Mouse (Mus musculus) gastrocnemius, adult 18-20 months (tissue): Measurements from ENCODE around the gene Pxmp2. TPM values are rescaled to one million over a fixed set of nuclear protein-coding genes. Genes with fewer than 3 reads are reported as not detected.
A peak's percentile ranks its signal among the peaks of the same experiment; 100 is the strongest.

Experiments
- DNase-seq: peaks from one replicate; pipeline ENCODE4 v3.0.0; 2021; ENCODE audit warnings: low spot score
- long read RNA-seq, 2 experiments: library from polyadenylated mRNA; stranded (forward); transcript quantifications; one replicate each; pipeline ENCODE4 v2.0.0; 2021
- total RNA-seq, 2 experiments: library from RNA; stranded (reverse); gene quantifications; 2 replicates each; pipeline ENCODE4 v1.2.3; 2021

The Pxmp2 gene
- total RNA-seq = 10 to 100 TPM; 50.2 to 53.2 TPM
- long read RNA-seq, experiment 1, transcript Pxmp2-201 (5 exons, 1,041 nt) = major isoform, 32 of 34 reads
- long read RNA-seq, experiment 1, partial matches to known transcripts = 0 of 34 reads
- long read RNA-seq, experiment 1, other reads (novel, unspliced or antisense) = 2 of 34 reads
- long read RNA-seq, experiment 2, transcript Pxmp2-201 (5 exons, 1,041 nt) = major isoform, 37 of 41 reads
- long read RNA-seq, experiment 2, partial matches to known transcripts = 0 of 41 reads
- long read RNA-seq, experiment 2, other reads (novel, unspliced or antisense) = 4 of 41 reads

DNA sequence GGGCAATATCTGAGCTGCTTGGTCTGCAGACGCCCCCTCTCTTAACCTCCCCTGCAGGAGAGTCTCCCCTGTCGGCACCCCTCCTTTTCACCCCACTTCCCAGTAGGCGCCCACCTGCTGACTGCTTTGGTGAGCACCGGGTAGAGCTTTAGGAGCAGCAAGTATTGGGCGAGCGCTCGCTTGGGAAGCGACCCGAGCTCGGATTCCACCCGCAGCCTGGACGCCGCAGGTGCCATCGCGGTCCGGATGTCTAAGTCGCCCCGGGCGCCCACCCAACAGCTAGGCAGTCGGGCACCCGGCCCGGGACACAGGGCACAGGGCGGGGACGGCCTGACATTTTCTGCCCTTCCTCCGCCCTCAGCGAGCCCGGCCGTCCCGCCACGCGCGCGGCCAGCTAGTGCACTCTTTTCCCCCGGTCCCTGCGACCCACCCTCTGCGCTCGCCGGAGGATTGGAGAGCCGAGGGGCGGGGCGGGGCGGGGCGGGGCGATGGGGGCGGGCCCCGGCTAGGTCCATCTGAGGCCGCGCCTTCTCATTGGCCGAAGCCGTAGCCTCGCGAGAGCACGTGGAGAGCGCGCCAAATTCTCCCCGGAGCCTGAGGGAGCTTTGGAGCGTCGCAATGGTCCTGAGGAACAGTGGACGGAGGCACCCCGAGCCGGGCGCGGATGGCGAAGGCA, at the start of gene Pxmp2, which contains the start of gene Pole:
TSS of gene Pxmp2 (minus strand) at position 417 of the 676 bp plus-strand sequence.
TSS of gene Pole (plus strand) at position 537 of the 676 bp plus-strand sequence.
- DNase-seq = peak; percentile 92

DNA sequence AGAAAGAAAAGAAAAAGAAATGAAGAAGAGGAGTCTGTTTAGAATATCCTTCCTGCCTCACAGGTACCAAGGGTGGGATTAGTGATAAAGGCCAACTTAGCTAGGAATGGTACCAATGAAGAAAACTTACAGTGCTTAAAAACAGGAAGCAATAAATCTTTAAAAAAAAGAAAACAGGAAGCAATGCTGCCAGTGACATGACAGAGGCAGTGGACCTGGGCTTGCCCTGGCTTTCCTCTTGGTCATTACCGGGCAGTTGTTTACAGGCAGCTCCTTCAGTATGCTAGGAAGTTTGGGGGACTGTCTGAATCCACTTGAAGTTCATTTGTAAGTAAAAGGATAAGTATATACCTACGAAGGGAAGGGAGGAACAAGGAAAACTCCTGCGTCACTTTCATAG, 44.5 kb upstream of the Pxmp2 start:
- DNase-seq = no peak

DNA sequence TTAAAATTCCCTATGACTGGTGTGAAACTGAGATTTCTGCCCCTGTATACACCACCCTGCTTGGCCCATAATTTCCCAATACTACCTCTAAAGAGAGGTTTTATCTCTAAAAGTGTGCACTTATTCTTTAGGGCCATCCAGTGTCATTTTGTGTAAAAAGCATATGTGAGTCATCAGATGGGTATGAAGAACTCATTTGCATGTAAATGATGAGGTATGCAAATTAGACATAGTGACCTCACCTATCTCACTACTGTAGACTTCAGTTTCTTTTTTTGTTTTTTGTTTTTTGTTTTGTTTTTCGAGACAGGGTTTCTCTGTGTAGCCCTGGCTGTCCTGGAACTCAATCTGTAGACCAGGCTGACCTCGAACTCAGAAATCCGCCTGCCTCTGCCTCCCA, 27.1 kb upstream of the Pxmp2 start:
- no peak for DNase-seq

DNA sequence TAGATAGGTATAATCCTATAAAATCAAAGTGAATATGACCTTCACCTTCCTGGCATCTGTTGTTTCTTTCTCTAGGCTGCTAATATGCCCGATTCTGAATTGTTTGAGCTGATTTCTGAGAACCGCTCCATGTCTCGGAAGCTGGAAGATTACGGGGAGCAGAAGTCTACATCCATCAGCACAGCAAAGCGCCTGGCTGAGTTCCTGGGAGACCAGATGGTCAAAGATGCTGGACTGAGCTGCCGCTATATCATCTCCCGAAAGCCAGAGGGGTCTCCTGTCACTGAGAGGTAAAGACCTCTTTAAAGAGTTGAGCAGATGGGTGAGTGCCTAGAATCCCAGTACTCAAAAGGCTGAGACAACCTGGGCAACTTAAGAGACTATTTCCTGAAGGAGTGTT, 22.9 kb upstream of the Pxmp2 start:
- no peak for DNase-seq

DNA sequence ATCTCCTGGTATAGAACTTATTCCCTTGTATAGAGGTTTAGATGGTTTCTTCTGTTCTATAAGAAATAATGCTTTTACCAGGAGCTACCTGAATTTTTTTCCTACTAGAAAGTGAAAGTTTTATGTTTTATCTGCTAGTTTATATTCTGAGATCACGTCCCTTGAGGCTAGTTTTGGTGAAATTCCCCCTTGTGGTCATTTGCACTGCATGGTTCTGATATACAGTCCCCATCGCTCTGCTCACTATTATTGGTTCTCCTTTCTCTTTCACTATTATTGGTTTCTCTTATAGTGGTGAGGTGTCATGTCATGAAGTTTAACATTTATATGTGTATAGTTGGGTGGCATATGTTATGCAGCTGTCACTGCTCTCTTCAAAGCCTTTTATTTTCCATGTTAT, 14.6 kb upstream of the Pxmp2 start:
- no peak for DNase-seq

DNA sequence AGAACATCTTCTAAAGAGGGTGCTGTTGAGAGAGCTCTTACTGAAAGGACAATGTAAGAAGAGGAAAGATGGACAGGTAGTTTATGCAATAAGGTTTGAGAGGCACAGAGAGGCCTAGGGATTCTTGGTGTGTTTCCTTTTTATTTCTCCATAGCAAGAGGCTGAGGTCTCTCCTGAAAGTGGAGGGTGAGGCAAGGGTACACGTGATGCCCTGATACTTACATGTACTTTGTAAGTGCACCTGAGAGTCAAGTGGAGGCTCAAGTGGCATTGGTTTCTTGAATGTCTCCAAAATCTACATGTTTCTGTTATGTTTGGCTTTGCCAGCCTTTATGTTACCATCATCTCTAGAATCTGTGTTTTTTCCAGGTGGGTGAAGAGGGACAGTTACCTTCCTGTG, 10.7 kb upstream of the Pxmp2 start:
- no peak for DNase-seq

DNA sequence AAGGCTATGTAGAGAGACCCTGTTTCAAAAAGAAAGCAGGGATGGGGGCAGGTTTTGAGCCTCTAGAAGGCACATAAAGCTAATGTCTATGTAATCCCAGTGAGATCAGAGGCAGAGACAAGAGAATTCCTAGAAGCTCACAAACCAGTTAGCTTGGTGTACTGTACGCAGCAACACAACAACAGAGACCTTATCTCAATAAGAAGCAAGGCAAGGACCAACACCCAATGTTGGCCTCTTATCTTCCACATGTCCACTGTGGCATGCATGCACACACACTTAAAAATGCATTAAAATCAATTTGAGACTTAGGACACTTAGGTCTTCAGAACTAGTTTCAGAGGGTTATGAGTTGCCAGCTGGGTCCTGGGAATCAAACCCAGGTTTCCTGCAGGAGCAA, 5.7 kb upstream of the Pxmp2 start:
- DNase-seq = no peak

DNA sequence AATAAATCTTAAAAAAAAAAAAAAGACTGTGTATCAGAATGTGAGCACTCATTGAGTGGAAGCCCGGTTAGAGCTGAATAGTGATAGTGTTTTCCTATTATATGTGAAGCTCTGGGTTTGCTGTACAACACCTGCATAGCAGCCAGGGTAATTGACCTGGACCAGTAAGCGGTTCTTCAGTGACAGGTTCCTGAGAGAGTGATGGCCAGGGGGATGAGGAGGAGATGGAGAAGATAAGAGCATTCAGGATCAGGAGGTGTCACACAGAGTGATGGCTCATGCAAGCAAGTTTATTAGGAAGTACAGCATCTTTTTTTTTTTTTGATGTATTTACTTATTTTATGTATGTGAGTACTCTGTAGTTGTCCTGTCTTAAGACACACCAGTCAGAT, 1.1 kb upstream of the Pxmp2 start:
- DNase-seq = no peak

DNA sequence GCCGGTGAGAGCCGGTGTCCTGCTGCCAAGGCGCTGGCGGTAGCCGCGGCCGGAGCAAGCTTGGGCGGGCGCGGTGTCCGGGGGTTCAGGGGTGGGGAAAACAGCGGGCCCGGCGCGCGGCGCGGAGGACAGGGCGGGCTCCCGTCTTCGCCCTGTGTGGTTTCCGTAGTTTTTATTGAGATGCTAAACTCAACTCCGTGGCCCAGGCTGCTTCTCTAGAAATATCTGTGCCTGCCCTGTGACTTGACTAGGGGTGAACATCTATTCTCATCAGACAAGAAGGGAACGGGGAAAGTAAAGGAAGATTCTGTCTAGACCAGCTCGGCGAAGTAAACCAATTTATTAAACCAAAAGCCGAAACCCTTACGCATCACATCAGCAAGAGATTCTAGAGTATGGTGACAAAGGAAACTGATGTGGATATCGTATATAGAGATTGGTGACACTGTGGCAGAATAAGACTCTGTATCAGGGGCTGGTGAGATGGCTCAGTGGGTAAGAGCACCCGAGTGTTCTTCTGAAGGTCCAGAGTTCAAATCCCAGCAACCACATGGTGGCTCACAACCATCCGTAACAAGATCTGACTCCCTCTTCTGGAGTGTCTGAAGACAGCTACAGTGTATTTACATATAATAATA, 579 bp upstream of the Pxmp2 start:
- no peak for DNase-seq

DNA sequence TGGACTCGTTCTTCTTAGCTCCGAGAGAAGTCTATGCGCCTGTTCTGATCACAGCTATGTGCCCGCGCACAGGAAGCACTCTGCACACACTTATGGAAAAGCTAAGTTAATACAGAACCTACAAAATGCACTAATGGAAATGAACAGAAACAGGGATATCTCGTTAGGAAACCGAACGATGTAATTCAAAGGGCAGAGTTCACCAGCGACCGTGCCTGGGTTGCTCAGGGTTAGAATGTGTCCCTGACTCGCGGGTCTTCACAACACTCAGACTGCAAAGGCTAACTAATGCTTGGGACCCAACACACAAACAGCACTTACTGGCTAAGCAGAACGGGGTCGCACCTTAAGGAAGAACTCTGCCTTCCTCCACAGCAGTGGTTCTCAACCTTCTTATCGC, 830 bp downstream of the Pxmp2 start:
- peak; percentile 7 for DNase-seq

DNA sequence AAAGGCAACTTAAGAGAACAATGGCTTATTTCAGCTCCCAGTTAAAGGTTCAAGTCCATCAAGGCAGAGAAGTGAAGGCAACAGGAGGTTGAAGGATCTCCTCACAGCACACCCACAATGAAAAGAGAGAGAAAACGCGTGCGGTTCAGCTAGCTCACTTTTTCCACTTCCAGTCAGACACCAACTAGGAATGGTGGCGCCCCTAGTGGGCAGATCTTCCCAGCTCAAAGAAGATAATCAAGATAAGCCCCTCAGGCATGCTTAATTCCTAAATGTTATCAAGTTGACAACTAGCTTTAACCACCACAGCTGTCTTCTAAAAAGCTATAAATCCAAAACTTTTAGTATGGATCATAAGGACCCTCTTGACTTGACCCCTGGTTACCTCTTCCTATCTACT, 1.4 kb downstream of the Pxmp2 start:
- DNase-seq = peak; percentile 50

DNA sequence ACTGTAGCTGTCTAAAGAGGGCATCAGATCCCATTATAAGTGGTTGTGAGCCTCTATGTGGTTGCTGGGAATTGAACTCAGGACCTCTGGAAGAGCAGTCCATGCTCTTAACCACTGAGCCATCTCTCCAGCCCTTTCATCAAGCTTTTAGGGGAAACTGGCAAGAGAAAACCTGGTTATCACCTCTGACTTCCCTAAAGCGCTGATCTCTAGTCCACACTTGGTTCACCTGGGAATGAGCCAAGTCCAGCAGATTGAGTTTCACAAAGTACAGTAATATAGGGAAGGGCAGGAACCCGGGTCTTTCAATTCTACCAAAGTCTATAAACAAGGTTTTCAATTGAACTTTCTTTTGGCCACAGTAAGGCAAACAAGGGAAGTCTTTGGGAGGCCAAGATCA, 4.0 kb downstream of the Pxmp2 start:
- no peak for DNase-seq

DNA sequence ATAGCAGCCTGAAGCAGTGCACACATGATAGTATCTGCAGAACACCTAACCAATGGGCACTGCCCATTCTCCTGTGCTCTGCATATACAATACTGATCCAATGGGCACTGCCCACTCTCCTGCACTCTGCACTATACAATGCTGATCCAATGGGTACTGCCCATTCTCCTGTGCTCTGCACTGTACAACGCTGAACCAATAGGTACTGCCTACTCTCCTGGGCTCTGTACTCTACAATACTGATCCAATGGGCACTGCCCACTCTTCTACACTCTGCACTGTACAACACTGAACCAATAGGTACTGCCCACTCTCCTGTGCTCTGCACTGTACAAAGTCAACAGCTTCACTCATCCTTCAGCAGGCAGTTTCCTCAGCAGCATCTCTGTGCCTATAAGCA, 9.1 kb downstream of the Pxmp2 start:
- no peak for DNase-seq

DNA sequence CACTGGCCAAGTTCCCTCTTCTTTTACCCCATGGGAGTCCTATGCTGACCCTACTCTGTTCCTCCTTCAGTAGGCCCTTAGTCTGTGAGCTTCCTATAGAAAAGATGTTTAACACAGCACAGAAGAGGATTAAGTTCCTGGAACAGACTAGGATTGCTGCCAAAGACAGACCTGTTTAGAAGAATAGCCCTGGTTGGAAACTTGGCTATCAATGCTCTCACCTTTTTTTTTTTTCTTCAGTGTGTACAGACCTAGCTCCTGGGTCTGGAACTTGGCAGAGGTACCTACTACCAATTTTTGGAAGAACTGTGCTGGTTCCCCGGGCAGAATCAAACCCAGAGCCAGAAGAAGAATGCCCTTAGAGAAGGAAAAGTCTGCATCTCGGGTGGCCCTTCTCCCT, 9.6 kb downstream of the Pxmp2 start:
- DNase-seq = no peak

DNA sequence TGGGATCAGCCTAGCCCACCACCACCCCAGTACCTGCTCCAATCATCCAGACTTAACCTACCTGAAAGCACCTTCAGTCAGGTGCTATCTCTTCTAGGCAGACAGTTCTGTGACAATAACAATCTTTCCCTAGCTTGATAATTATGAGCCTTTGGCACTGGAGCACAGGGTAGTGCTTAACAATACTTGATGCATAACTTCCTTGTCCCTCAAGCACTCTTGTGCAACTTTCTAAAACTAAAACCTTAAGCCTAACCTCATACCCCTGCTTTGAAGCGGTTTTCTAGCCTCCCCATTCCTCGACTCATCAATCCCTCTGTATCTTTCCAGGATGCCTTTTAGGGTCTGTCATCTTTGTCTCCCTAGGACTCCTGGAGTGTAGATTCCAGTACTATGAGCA, 11.1 kb downstream of the Pxmp2 start:
- DNase-seq = no peak

DNA sequence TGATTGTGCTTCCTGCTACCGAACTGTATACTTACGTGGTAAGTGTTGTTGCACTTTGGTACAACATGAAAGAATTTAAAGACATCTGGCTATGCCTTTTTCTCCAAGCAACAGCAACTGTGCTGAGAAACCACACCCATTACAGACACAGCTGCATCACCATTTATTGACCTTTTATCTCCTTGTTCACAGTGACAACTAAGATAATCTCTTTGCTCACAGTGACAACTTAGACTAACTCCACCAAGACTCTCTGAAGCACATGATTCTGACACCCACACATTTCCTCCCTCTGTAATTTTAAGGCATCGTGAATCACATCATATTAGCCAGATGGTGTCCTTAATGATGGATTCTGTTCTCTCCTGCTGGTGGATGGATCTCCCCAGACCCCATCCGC, 11.8 kb downstream of the Pxmp2 start:
- DNase-seq = no peak

DNA sequence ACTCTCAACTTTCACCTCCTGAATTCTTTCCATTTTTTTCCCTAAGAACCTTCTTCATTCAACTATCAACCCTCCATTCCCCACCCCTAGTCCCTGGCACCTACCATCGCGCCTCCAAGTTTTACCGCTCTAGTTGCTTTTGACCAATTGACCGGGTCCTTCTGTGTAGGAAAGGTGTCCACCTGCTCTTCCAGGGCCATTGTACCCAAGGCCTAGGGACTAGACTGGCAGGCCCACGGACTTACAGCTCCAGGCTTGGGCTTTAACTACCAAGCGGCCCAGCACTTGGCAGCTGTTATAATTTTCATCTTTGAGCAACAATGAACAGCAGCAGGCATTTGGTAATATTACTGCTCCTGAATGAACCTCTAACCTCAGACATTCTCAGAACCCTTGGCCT, 15.7 kb downstream of the Pxmp2 start:
- DNase-seq = no peak

DNA sequence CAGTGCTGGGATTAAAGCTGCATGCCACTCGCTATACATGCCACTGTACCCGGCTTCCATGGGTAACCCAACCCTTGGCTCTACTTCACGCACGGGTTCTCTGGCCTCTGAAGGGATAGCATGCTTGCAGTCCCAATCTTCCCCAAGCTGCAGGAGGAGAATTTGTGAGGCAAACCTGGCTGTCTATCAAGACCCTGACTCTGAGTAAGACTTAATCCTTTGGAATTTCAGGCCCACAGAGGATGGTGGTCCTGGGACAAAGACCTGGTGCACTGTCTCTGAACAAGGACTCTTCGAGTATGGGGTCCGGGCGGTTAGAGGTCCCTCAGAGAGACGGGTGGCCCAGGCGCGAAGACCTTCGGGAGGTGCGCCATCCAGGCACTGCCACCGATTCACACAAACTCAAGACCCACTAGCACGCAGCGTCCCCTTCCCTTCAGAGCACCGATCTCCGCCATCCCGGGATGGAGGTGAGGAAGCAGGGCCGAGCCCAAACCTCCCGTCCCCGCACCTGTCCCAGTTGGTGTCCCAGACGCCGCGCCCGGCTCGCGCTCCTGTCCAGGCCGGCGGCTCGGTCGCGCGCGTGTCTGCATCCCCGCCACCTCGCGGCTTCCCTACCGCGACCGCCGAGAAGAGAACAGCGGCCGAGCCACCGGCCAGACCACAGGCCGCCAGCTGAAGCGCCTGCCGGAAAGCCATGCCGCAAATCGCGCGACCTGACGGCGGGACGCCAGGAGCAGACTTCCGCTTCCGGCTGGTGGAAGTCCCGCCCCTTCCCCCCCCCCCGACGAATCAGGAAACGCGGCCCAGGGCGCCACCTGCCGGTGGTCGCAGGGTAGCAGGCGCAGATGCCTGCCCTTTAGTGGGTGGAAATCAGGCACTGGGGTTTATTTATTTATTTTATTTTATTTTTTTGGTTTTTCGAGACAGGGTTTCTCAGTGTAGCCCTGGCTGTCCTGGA, 16.6 kb downstream of the Pxmp2 start, which contains the start of gene Pgam5:
TSS of gene Pgam5 (minus strand) at position 773 of the 961 bp plus-strand sequence.
- DNase-seq = peak; percentile 86

DNA sequence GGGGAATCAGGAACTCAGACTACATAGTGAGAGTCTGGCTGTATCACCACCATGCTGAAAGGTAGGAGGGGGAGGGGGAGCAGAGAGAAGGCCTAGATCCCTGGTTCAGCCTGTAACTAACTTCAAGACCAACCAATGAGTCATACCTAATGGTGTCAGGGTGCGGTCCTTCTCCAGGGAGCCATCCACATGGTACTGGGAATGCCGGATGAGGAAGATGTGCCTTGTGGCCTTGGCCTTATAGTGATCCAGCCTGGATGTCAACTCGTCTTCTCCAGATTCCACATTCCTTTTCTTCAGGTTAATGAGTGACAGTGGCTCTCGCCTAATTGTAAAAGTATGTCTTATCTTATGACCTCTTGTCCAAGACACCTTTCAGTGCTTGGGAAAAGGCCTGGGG, 19.0 kb downstream of the Pxmp2 start:
- no peak for DNase-seq

DNA sequence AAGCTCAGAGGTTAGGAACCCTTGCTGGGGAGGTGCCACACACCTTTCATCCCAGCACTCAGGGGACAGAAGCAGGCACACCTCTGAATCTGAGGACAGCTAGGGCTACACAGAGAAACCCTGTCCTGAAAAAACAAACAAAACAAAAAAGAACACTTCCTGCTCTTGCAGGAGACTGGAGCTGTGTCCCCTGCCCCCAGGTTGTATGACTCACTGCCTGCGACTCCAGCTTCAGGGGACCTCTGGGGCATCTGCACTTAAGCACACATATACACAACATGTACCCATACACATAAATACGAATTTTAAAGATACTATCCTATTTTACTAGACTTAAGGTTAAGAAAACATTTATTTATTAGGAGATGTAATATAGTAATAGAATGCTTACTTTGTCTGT, 41.9 kb downstream of the Pxmp2 start:
- no peak for DNase-seq

DNA sequence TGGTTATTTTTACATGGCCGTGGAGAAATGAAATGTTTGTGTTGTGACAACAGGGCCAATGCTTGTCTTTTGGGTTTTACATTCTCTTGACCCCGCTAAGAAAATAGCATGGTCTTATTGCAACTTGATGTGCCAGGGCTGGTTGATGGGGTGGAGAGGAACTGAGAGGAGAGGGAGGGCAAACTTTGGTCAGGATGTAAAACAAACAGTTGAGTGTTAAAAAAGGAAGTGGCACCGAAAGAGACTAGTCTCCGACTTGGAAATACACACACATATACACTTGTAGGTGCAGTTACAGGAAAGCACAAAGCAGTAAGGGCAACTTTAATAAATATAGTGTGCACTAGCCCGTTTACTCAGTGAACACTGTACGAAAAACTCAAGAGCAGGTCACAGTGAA, 53.6 kb downstream of the Pxmp2 start:
- DNase-seq = no peak

DNA sequence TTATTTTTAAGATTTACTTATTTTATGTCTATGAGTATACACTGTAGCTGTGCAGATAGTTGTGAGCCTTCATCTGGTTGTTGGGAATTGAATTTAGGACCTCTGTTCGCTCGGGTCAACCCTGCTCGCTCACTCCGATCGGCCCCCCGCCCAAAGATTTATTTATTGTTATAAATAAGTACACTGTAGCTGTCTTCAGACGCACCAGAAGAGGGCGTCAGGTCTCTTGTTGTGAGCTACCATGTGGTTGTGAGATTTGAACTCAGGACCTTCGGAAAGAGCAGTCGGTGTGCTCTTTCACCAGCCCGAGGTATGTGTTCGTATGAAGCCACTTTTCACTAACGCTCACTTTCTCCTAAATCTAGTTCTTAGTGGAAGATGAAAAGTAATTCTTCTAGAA, 54.3 kb downstream of the Pxmp2 start:
- DNase-seq = no peak
